Mouse (Mus musculus) liver, embryonic 14 days (tissue): Measurements from ENCODE around the gene Hebp2. TPM values are rescaled to one million over a fixed set of nuclear protein-coding genes. Genes with fewer than 3 reads are reported as not detected.

Experiments used
- polyA plus RNA-seq: library from polyadenylated mRNA; depleted of rRNA; stranded (reverse); fragments of >200 nt; gene quantifications from 2 replicates; pipeline ENCODE4 v1.2.3, GENCODE M21; 2012; rRNA removed

The Hebp2 gene
- polyA plus RNA-seq = 0.63 and 0.71 TPM in 2 replicates

GRCm38 (mm10) chr10:18545813-18546235 is at the start of gene Hebp2:
TSS of gene Hebp2 (minus strand) at chr10:18546076.

Other genes starting within 250 kb of the Hebp2 start
- gene Nhsl1, start 227.1 kb downstream of the Hebp2 start, polyA plus RNA-seq = 0.54 and 0.66 TPM in 2 replicates
- 0.01 and 0.02 TPM in 2 replicates for gene Arfgef3, start 197.9 kb upstream of the Hebp2 start, polyA plus RNA-seq
- not detected in 2 replicates for gene Gm4922, start 240.7 kb upstream of the Hebp2 start, polyA plus RNA-seq